In the genomic region with DNA sequence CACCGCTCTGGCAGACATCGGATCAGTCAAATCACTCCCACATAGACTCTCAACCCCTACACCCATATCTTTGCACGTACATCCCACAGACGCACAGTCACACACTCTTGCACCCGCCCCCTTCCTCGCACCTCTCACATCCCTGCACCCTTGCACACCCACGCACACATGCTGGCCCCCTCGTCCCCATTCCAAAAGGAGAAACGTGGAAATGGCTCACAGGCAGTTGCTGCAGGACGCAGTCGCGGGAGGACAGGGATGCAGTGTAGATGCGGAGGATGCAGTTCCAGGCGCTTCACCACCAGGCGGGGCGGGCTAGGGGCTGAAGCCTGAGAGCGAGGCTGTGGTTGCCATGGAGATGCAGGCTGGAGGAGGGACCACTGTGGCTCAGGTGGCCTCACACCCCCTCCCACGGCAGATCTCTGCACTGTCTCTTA, we compare ENCODE assay signal across 8 mouse cellular contexts. TPM values are rescaled to one million over a fixed set of nuclear protein-coding genes. Genes with fewer than 3 reads are reported as not detected.
DNase-seq lines count a peak whose midpoint lies in the region; ATAC-seq lines count a peak whose summit lies in the region.

A gene (minus strand): TSS at position 307 of the 437 bp plus-strand sequence.

- H3K9ac ChIP-seq in stomach, embryonic 16.5 days (ENCODE audit: low read length), result no peak within 1 kb of the TSS

- H3K36me3 ChIP-seq in stomach, embryonic 16.5 days (ENCODE audit: control insufficient read depth, insufficient read depth, low read length), result no peaks in the 10 kb centered on the region

- peaks cover 33% of the 10 kb centered on the region for H3K27me3 ChIP-seq in stomach, embryonic 16.5 days (ENCODE audit: control insufficient read depth, insufficient read depth, low read length)

- 7% methylated on average over 18 of the region's 18 CpGs for WGBS in stomach, embryonic 16.5 days

- DNase-seq in kidney, postnatal 10 days, result peak; percentile 65
- no peak for DNase-seq in kidney, adult 18-20 months
- DNase-seq in cerebellum, postnatal 10 days, result peak; percentile 95
- peak; percentile 93 to 95 for DNase-seq in frontal cortex, adult 2 months (ENCODE audit: extremely low spot score in 1 of 2, low spot score in 1 of 2)
- DNase-seq in layer of hippocampus, postnatal 25 days (ENCODE audit: extremely low spot score in 1 of 2, low spot score in 1 of 2), result peak; percentile 76 to 78
- DNase-seq in mesoderm, embryonic 11.5 days (ENCODE audit: low read depth, low spot score), result peak; percentile 80
- no peak for DNase-seq in urinary bladder, postnatal 36 days (ENCODE audit: low spot score in 2 of 2)

- no peak within 1 kb of the TSS for H3K4me2 ChIP-seq in stomach, embryonic 16.5 days (ENCODE audit: low read depth, low read length)

- no peak within 1 kb of the TSS for H3K27ac ChIP-seq in stomach, embryonic 16.5 days (ENCODE audit: low read length)

- peaks cover 4% of the 10 kb centered on the region; the same call in 1 of the 2 replicates for H3K4me1 ChIP-seq in stomach, embryonic 16.5 days (ENCODE audit: control insufficient read depth, insufficient read depth, low read length)

- no peaks in the 10 kb centered on the region for H3K9me3 ChIP-seq in stomach, embryonic 16.5 days (replicated peaks; ENCODE audit: control insufficient read depth, low read length)

- ATAC-seq in stomach, embryonic 16.5 days (ENCODE audit: insufficient read depth, low FRiP score), result 0 out of 2 replicates have a peak, but pooled peaks have one; percentile 20

- H3K4me3 ChIP-seq in stomach, embryonic 16.5 days (replicated peaks; ENCODE audit: low read length), result no peak within 1 kb of the TSS

RNA-seq across cellular contexts. Expression of the gene that starts here (rescaled TPM):
- 468 and 504 TPM in 2 replicates for polyA plus RNA-seq in frontal cortex, adult 2 months (2012; rRNA removed)
- 100 to 1,000 TPM; 235 to 258 TPM for total RNA-seq in layer of hippocampus, postnatal 25 days (2021)
- polyA plus RNA-seq in stomach, embryonic 16.5 days (2015; fragmentation: Nextera tagmentation; extraction: Ambion mirVana), result 3.7 and 5.6 TPM in 2 replicates

Comparison
In these comparisons a context has a peak if more than half of its experiments do, and no peak if none do; other contexts are left out.
1. RNA of the gene that starts here (polyA plus RNA-seq): 468 to 504 TPM in frontal cortex, adult 2 months; 3.7 to 5.6 TPM in stomach, embryonic 16.5 days; every median in the first group is over 10 times any median in the second.
2. DNase-seq: peak in kidney, postnatal 10 days (single experiment), cerebellum, postnatal 10 days (2 of 2), frontal cortex, adult 2 months (2 of 2), layer of hippocampus, postnatal 25 days (2 of 2) and mesoderm, embryonic 11.5 days (single experiment); none in kidney, adult 18-20 months (single experiment) and urinary bladder, postnatal 36 days (0 of 2).